Mouse (Mus musculus): ENCODE data around the gene Sept1. TPM values are rescaled to one million over a fixed set of nuclear protein-coding genes. Genes with fewer than 3 reads are reported as not detected.
A peak's percentile ranks its signal among the peaks of the same experiment; 100 is the strongest.

Sept1 gene
- polyA plus RNA-seq, 1 experiment from 2014 or later: 36.6 TPM

DNA sequence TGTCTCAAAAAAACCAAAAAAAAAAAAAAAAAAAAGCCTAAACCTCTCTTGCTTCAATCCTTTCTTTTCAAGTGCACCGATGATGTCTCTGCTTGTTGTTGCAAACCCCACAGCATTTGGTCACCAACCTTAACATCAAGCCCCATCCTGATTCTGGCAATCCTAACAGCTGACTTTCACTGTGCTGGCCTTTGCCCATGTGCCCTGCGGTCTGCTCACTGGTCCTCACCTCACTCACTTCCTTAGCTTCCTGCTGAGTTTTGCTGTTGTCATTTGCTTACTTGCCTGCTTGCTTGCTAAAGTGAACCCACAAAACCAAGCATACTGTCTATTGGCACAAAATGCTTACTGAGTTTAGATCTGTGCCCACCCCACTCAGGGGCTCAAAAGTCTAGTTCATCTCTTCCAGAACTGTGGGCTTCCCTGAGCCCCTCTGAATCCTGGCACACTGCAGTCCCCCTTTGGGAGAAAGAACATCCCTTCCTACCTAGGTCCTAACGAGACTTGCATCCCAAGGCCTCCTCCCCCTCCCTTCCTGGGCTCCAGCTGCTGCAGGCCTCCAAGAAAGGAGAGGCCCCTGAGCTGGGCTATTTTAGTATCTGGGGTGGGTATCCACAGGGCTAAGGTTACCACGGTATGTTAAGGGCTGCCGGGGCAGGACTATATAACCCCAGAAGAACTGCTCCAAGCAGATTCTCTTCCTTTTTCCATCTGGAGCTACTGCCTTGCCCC is 21.8 kb downstream of the Sept1 start:
- no peak for ATAC-seq (replicated peaks; ENCODE audit: low FRiP score)
- peaks cover 10% of the 10 kb centered on the region; the same call in 1 of the 2 replicates for H3K4me1 ChIP-seq (replicated peaks; ENCODE audit: control insufficient read depth, insufficient read depth, low read length)
- 78% methylated on average over 5 of the region's 5 CpGs for WGBS

DNA sequence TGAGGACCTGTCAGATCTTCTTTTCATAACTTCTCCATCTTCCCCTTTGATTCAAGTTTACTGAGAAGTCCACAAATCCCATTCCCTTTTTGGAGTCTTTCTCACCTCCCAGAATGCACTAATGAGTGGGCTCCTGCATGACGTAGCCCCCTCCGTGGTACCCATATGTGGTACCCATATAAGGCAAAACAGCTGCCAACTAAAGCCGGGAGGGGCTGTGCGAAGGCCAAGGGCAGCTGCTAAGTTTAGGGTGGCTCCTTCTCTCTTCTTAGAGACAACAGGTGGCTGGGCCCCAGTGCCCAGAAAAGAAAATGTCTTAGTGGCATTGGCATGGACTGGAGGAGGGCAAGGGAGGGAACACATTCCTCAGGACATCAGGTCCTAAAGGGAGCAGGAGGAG is 22.7 kb downstream of the Sept1 start:
- peaks cover 10% of the 10 kb centered on the region; the same call in 1 of the 2 replicates for H3K4me1 ChIP-seq (replicated peaks; ENCODE audit: control insufficient read depth, insufficient read depth, low read length)
- 97% methylated on average over 4 of the region's 4 CpGs for WGBS
- H3K27me3 ChIP-seq (ENCODE audit: control insufficient read depth, insufficient read depth, low read length): peaks cover 3% of the 10 kb centered on the region
- H3K4me2 ChIP-seq (ENCODE audit: low read depth, low read length, severe bottlenecking): no peak overlapping the region
- no peak overlapping the region for H3K9ac ChIP-seq (ENCODE audit: low read length)
- H3K27ac ChIP-seq (ENCODE audit: low read depth, low read length): no peak overlapping the region
- no peak overlapping the region for H3K4me3 ChIP-seq (ENCODE audit: low read depth, low read length)
- ATAC-seq (replicated peaks; ENCODE audit: low FRiP score) (no peak), DNase-seq (ENCODE audit: low spot score) (no peak)
- no peaks in the 10 kb centered on the region for H3K36me3 ChIP-seq (ENCODE audit: control insufficient read depth, insufficient read depth, low read length)
- no peaks in the 10 kb centered on the region for H3K9me3 ChIP-seq (ENCODE audit: control insufficient read depth, low read length)

More for the DNA sequence above, 21.8 kb downstream of the Sept1 start:
- no peak overlapping the region for H3K4me3 ChIP-seq (ENCODE audit: low read depth, low read length)
- no peak overlapping the region for H3K4me2 ChIP-seq (ENCODE audit: low read depth, low read length, severe bottlenecking)
- no peak overlapping the region for H3K27ac ChIP-seq (ENCODE audit: low read depth, low read length)
- H3K36me3 ChIP-seq (ENCODE audit: control insufficient read depth, insufficient read depth, low read length): no peaks in the 10 kb centered on the region
- H3K9ac ChIP-seq (ENCODE audit: low read length): no peak overlapping the region
- DNase-seq (ENCODE audit: low spot score): no peak
- peaks cover 3% of the 10 kb centered on the region for H3K27me3 ChIP-seq (ENCODE audit: control insufficient read depth, insufficient read depth, low read length)
- no peaks in the 10 kb centered on the region for H3K9me3 ChIP-seq (ENCODE audit: control insufficient read depth, low read length)

- no peaks in the 10 kb centered on the region for H3K9me3 ChIP-seq (ENCODE audit: control insufficient read depth, low read length)
- no peak for ATAC-seq (replicated peaks; ENCODE audit: low FRiP score)
- H3K36me3 ChIP-seq (ENCODE audit: control insufficient read depth, insufficient read depth, low read length): no peaks in the 10 kb centered on the region
- H3K4me1 ChIP-seq (replicated peaks; ENCODE audit: control insufficient read depth, insufficient read depth, low read length): peaks cover 10% of the 10 kb centered on the region; the same call in 1 of the 2 replicates
- H3K4me2 ChIP-seq (ENCODE audit: low read depth, low read length, severe bottlenecking): peak overlapping the region; percentile 52; the same call in 1 of the 2 replicates
- peaks cover 3% of the 10 kb centered on the region for H3K27me3 ChIP-seq (ENCODE audit: control insufficient read depth, insufficient read depth, low read length)
- WGBS: 82% methylated on average over 5 of the region's 5 CpGs
- peak overlapping the region; percentile 88; the same call in 1 of the 2 replicates for H3K4me3 ChIP-seq (ENCODE audit: low read depth, low read length)
- DNase-seq (ENCODE audit: low spot score): no peak
- no peak overlapping the region for H3K27ac ChIP-seq (ENCODE audit: low read depth, low read length)
- H3K9ac ChIP-seq (ENCODE audit: low read length): peak overlapping the region; percentile 37; the same call in 1 of the 2 replicates
These were observed 23.1 kb downstream of the Sept1 start for GRCm38 (mm10) chr7:127209851-127210250.

- no peaks in the 10 kb centered on the region for H3K9me3 ChIP-seq (ENCODE audit: control insufficient read depth, low read length)
- H3K36me3 ChIP-seq (ENCODE audit: control insufficient read depth, insufficient read depth, low read length): no peaks in the 10 kb centered on the region; the same call in 1 of the 2 replicates
- H3K27ac ChIP-seq (ENCODE audit: low read depth, low read length): peak within 1 kb of the TSS; percentile 77
- H3K4me2 ChIP-seq (ENCODE audit: low read depth, low read length, severe bottlenecking): peak within 1 kb of the TSS; percentile 99
- H3K4me1 ChIP-seq (replicated peaks; ENCODE audit: control insufficient read depth, insufficient read depth, low read length): peaks cover 10% of the 10 kb centered on the region; the same call in 1 of the 2 replicates
- DNase-seq (ENCODE audit: low spot score): peak; percentile 96
- WGBS: 0% methylated on average over 33 of the region's 44 CpGs
- ATAC-seq (replicated peaks; ENCODE audit: low FRiP score): peak; percentile 93
- H3K9ac ChIP-seq (ENCODE audit: low read length): peak within 1 kb of the TSS; percentile 89
- peak within 1 kb of the TSS; percentile 88 for H3K4me3 ChIP-seq (ENCODE audit: low read depth, low read length)
- H3K27me3 ChIP-seq (ENCODE audit: control insufficient read depth, insufficient read depth, low read length): no peaks in the 10 kb centered on the region; the same call in 1 of the 2 replicates
These were observed 24.1 kb downstream of the Sept1 start, which contains the start of gene Mylpf for GRCm38 (mm10) chr7:127208553-127209438. TSS of gene Mylpf (plus strand) at chr7:127208890.

DNA sequence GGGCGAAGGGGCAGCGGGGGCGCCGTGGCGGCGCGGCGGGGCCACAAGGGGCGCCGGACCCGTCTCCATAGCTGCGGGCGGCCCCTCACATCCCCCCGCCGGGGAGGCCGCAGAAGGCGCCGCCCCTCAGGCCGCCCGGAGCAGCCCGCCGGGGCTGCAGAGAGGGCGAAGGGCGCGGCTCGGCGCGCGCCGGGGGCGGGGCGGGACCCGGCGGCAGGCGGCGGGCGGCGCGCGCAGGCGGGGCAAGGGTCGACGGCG is 24.7 kb downstream of the Sept1 start, which contains the start of gene Tbc1d10b:
Gene Tbc1d10b, minus strand, starts transcription at position 174 of the 258 bp plus-strand sequence.
- H3K36me3 ChIP-seq (ENCODE audit: control insufficient read depth, insufficient read depth, low read length): peaks cover 2% of the 10 kb centered on the region; the same call in 1 of the 2 replicates
- ATAC-seq (replicated peaks; ENCODE audit: low FRiP score) (peak; percentile 47), DNase-seq (ENCODE audit: low spot score) (no peak)
- WGBS: under 1% methylated on average over 33 of the region's 44 CpGs
- H3K9ac ChIP-seq (ENCODE audit: low read length): peak within 1 kb of the TSS; percentile 89
- H3K4me1 ChIP-seq (replicated peaks; ENCODE audit: control insufficient read depth, insufficient read depth, low read length): peaks cover 10% of the 10 kb centered on the region; the same call in 1 of the 2 replicates
- no peaks in the 10 kb centered on the region for H3K9me3 ChIP-seq (ENCODE audit: control insufficient read depth, low read length)
- peak within 1 kb of the TSS; percentile 99 for H3K4me2 ChIP-seq (ENCODE audit: low read depth, low read length, severe bottlenecking)
- H3K4me3 ChIP-seq (ENCODE audit: low read depth, low read length): peak within 1 kb of the TSS; percentile 88
- H3K27me3 ChIP-seq (ENCODE audit: control insufficient read depth, insufficient read depth, low read length): no peaks in the 10 kb centered on the region; the same call in 1 of the 2 replicates
- H3K27ac ChIP-seq (ENCODE audit: low read depth, low read length): peak within 1 kb of the TSS; percentile 77

- peak overlapping the region; percentile 77 for H3K27ac ChIP-seq (ENCODE audit: low read depth, low read length)
- no peaks in the 10 kb centered on the region for H3K9me3 ChIP-seq (ENCODE audit: control insufficient read depth, low read length)
- ATAC-seq (replicated peaks; ENCODE audit: low FRiP score) (peak; percentile 36), DNase-seq (ENCODE audit: low spot score) (peak; percentile 71)
- peak overlapping the region; percentile 89 for H3K9ac ChIP-seq (ENCODE audit: low read length)
- no peaks in the 10 kb centered on the region; the same call in 1 of the 2 replicates for H3K27me3 ChIP-seq (ENCODE audit: control insufficient read depth, insufficient read depth, low read length)
- H3K4me3 ChIP-seq (ENCODE audit: low read depth, low read length): peak overlapping the region; percentile 88
- H3K4me2 ChIP-seq (ENCODE audit: low read depth, low read length, severe bottlenecking): peak overlapping the region; percentile 99
- WGBS: under 1% methylated on average over 49 of the region's 53 CpGs
- peaks cover 10% of the 10 kb centered on the region; the same call in 1 of the 2 replicates for H3K4me1 ChIP-seq (replicated peaks; ENCODE audit: control insufficient read depth, insufficient read depth, low read length)
- H3K36me3 ChIP-seq (ENCODE audit: control insufficient read depth, insufficient read depth, low read length): peaks cover 2% of the 10 kb centered on the region; the same call in 1 of the 2 replicates
These were observed 25.3 kb downstream of the Sept1 start for GRCm38 (mm10) chr7:127207374-127208294.

DNA sequence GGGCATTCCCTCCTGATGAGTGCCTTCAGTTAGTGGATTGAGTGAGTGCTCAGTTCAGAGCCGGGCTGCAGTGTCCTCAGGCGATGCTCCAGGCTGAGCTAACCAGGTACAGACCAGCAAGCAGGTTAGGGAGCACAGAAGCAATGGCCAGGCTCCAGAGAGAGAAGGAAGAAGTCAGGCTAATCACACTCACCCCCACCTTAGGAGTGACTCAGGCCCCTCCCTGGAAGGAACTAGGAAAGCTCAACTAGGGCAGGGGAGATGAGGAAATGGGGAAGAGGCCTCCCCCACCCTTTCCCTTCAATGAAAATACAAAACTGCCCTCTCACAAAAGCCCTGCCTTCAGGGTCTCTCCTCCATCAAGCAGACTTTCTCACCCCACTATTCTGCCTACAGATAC is 26.3 kb downstream of the Sept1 start:
- ATAC-seq (replicated peaks; ENCODE audit: low FRiP score) (no peak), DNase-seq (ENCODE audit: low spot score) (no peak)
- peaks cover 2% of the 10 kb centered on the region; the same call in 1 of the 2 replicates for H3K36me3 ChIP-seq (ENCODE audit: control insufficient read depth, insufficient read depth, low read length)
- H3K9ac ChIP-seq (ENCODE audit: low read length): peak overlapping the region; percentile 89
- 71% methylated on average over 2 of the region's 2 CpGs for WGBS
- peaks cover 10% of the 10 kb centered on the region; the same call in 1 of the 2 replicates for H3K4me1 ChIP-seq (replicated peaks; ENCODE audit: control insufficient read depth, insufficient read depth, low read length)
- peak overlapping the region; percentile 99 for H3K4me2 ChIP-seq (ENCODE audit: low read depth, low read length, severe bottlenecking)
- H3K27me3 ChIP-seq (ENCODE audit: control insufficient read depth, insufficient read depth, low read length): no peaks in the 10 kb centered on the region
- H3K27ac ChIP-seq (ENCODE audit: low read depth, low read length): no peak overlapping the region
- H3K9me3 ChIP-seq (ENCODE audit: control insufficient read depth, low read length): no peaks in the 10 kb centered on the region
- H3K4me3 ChIP-seq (ENCODE audit: low read depth, low read length): peak overlapping the region; percentile 88

Measured in forebrain, embryonic 11.5 days (tissue).